Mouse (Mus musculus) stomach, embryonic 16.5 days (tissue): Measurements from ENCODE around the gene Dapk1. TPM values are rescaled to one million over a fixed set of nuclear protein-coding genes. Genes with fewer than 3 reads are reported as not detected.

ENCODE experiments used
- ATAC-seq: fragments of 200-750 bp; cut with Nextera tagmentation; 2 replicates; pipeline ENCODE4 v1.8.0; 2017; ENCODE audit warnings: moderate number of reproducible peaks, moderate TSS enrichment; ENCODE audit not compliant: insufficient read depth, low FRiP score
- H3K27ac ChIP-seq: fragments of 300-500 bp; sonication (generic); 2 replicates; pipeline ENCODE4 v1.5.1; 2014; ENCODE audit warnings: low read length
- H3K27me3 ChIP-seq: fragments of 300-500 bp; sonication (generic); 2 replicates; pipeline ENCODE4 v1.6.1; 2014; ENCODE audit warnings: low read length, control low read depth, mixed read lengths; ENCODE audit not compliant: control insufficient read depth, insufficient read depth
- H3K36me3 ChIP-seq: fragments of 300-500 bp; sonication (generic); 2 replicates; pipeline ENCODE4 v1.6.1; 2014; ENCODE audit warnings: low read length; ENCODE audit not compliant: control insufficient read depth, insufficient read depth
- H3K4me1 ChIP-seq: fragments of 300-500 bp; sonication (generic); 2 replicates; pipeline ENCODE4 v1.6.1; 2014; ENCODE audit warnings: low read length, control low read depth, mixed read lengths; ENCODE audit not compliant: control insufficient read depth, insufficient read depth
- H3K4me2 ChIP-seq: fragments of 300-500 bp; sonication (generic); 2 replicates; pipeline ENCODE4 v1.6.1; 2014; ENCODE audit warnings: low read depth, low read length, mixed read lengths
- H3K4me3 ChIP-seq: fragments of 300-500 bp; sonication (generic); replicated peaks from 2 replicates; pipeline ENCODE4 v1.5.1; 2014; ENCODE audit warnings: mild to moderate bottlenecking, low read length
- H3K9ac ChIP-seq: fragments of 300-500 bp; sonication (generic); 2 replicates; pipeline ENCODE4 v1.6.1; 2014; ENCODE audit warnings: low read length
- H3K9me3 ChIP-seq: fragments of 300-500 bp; sonication (generic); replicated peaks from 2 replicates; pipeline ENCODE4 v1.6.1; 2016; ENCODE audit warnings: low read length, control low read depth; ENCODE audit not compliant: control insufficient read depth
- WGBS: fragments of 180-500 bp; shearing (Covaris S2); extraction: QIAGEN DNeasy Blood & Tissue Kit; methylation state at CpG from one replicate; pipeline ENCODE4 v1.1.7; 2014; 5-methylcytosine and 5-hydroxymethylcytosine counted together
- polyA plus RNA-seq: library from polyadenylated mRNA; unstranded; fragments of >200 nt; fragmentation: Nextera tagmentation; extraction: Ambion mirVana; gene quantifications from 2 replicates; pipeline ENCODE4 v1.2.1, GENCODE M21; 2015

Gene Dapk1
- polyA plus RNA-seq, 1 experiment from 2014 or later: 11.5 TPM

DNA sequence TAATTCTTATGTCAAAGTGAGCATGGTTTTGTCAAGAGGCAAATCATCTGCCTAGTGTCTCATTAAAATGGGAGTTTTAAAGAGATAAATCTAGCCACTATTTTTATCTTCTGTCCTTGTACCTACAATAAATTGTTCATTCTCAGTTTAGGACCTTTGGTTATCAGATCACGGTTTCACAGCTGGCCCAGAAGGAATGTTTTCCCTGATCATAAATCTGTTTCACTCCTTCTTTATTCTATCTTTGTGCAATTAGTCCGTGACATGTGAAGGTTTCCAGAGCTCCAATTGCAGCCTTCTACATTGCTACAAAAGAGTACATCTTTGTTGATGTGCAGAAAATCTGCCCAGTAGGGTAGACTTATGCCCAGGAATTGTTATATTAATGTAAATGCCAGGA is 153.5 kb downstream of the Dapk1 start:
- Histone ChIP-seq H3K4me2 (no peak overlapping the region), H3K9me3 (no peaks in the 10 kb centered on the region), H3K4me3 (no peak overlapping the region), H3K27ac (no peak overlapping the region), H3K36me3 (peaks cover 6% of the 10 kb centered on the region), H3K4me1 (no peaks in the 10 kb centered on the region), H3K9ac (no peak overlapping the region), H3K27me3 (no peaks in the 10 kb centered on the region)
- ATAC-seq: no peak
- 37% methylated on average over 2 of the region's 2 CpGs for WGBS

DNA sequence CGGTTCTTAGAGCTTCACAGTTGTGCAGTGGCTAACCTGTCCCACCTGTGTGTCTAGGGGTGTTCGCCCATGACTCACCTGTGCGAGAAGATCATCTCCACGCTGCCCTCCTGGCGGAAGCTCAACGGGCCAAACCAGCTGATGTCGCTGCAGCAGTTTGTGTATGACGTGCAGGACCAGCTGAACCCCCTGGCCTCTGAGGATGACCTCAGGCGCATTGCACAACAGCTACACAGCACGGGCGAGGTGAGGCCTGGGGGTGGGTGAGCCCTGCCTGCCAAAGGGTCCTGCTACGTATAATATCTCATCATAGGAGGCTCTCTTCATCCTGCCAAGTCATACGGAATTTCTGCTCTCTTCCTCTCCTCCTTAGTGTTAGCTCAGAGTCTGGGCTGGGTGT is 155.5 kb downstream of the Dapk1 start:
- ATAC-seq: no peak

GRCm38 (mm10) chr13:60759136-60759535 is 157.4 kb downstream of the Dapk1 start:
- no peak overlapping the region for H3K4me3 ChIP-seq
- H3K9ac ChIP-seq: no peak overlapping the region
- H3K4me2 ChIP-seq: no peak overlapping the region
- ATAC-seq: no peak
- no peaks in the 10 kb centered on the region for H3K27me3 ChIP-seq
- H3K36me3 ChIP-seq: peaks cover 11% of the 10 kb centered on the region
- H3K9me3 ChIP-seq: no peaks in the 10 kb centered on the region
- H3K27ac ChIP-seq: no peak overlapping the region
- H3K4me1 ChIP-seq: no peaks in the 10 kb centered on the region
- WGBS: 34% methylated on average over 6 of the region's 6 CpGs

More for the DNA sequence above, 155.5 kb downstream of the Dapk1 start:
- no peaks in the 10 kb centered on the region for H3K4me1 ChIP-seq
- peaks cover 16% of the 10 kb centered on the region for H3K36me3 ChIP-seq
- no peak overlapping the region for H3K9ac ChIP-seq
- H3K4me2 ChIP-seq: no peak overlapping the region
- WGBS: 82% methylated on average over 13 of the region's 13 CpGs
- H3K9me3 ChIP-seq: no peaks in the 10 kb centered on the region
- H3K27ac ChIP-seq: no peak overlapping the region
- no peaks in the 10 kb centered on the region for H3K27me3 ChIP-seq
- no peak overlapping the region for H3K4me3 ChIP-seq

- ATAC-seq: 0 out of 2 replicates have a peak, but pooled peaks have one; percentile 21
- Histone ChIP-seq H3K9me3 (no peaks in the 10 kb centered on the region), H3K9ac (no peak overlapping the region), H3K4me2 (no peak overlapping the region), H3K27ac (no peak overlapping the region), H3K36me3 (peaks cover 11% of the 10 kb centered on the region), H3K27me3 (no peaks in the 10 kb centered on the region), H3K4me1 (no peaks in the 10 kb centered on the region), H3K4me3 (no peak overlapping the region)
- WGBS: 89% methylated on average over 12 of the region's 12 CpGs
Measured at GRCm38 (mm10) chr13:60760392-60760791, 158.6 kb downstream of the Dapk1 start.

- no peak overlapping the region for H3K4me2 ChIP-seq
- H3K9me3 ChIP-seq: no peaks in the 10 kb centered on the region
- no peaks in the 10 kb centered on the region for H3K4me1 ChIP-seq
- ATAC-seq: no peak
- WGBS: 94% methylated on average over 17 of the region's 17 CpGs
- H3K4me3 ChIP-seq: no peak overlapping the region
- H3K27me3 ChIP-seq: no peaks in the 10 kb centered on the region
- no peak overlapping the region for H3K9ac ChIP-seq
- H3K27ac ChIP-seq: no peak overlapping the region
- peaks cover 11% of the 10 kb centered on the region for H3K36me3 ChIP-seq
Measured at GRCm38 (mm10) chr13:60761161-60761560, 159.4 kb downstream of the Dapk1 start.

DNA sequence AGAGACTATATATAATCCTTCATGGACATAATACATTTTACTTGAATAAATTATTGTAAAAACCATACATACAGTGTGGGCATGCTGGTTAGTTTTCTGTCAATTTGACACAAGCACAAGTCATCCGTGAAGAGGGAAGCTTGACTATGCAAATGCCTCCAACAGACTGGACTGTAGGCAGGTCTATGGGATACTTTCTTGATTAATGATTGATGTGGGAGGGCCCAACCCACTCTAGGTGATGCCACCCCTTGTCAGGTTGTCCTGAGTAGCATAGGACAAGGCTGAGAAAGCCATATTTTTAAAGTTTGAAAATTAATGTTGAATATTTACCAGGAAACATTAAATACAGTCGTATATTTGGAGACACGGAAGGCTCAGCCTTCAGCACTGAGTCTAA is 178.8 kb downstream of the Dapk1 start:
- 82% methylated on average over 3 of the region's 3 CpGs for WGBS
- H3K27ac ChIP-seq: no peak overlapping the region
- no peaks in the 10 kb centered on the region for H3K9me3 ChIP-seq
- no peaks in the 10 kb centered on the region for H3K36me3 ChIP-seq
- no peak for ATAC-seq
- no peak overlapping the region for H3K9ac ChIP-seq
- no peak overlapping the region for H3K4me2 ChIP-seq
- H3K4me3 ChIP-seq: no peak overlapping the region
- H3K4me1 ChIP-seq: no peaks in the 10 kb centered on the region
- no peaks in the 10 kb centered on the region for H3K27me3 ChIP-seq

DNA sequence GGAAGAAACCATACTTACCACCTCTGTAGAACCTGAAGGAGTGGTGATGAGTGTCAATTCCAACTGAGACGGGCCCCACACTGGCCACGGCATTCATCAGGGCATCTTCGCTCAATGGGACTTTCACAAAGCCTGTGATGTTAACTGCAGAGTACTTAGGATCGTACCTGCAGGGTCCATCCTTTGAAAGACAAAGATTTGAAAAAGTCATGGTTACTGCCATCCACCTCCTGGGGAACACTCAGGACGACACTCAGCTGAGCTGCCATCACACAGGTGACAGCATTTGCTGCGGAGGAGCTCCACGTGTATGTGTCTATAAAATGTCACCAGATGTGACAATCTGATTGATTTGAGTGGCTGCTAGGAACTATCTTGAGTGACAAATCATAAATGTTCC is 181.6 kb downstream of the Dapk1 start:
- no peak overlapping the region for H3K4me3 ChIP-seq
- WGBS: 85% methylated on average over 7 of the region's 7 CpGs
- ATAC-seq: no peak
- no peak overlapping the region for H3K27ac ChIP-seq
- H3K9me3 ChIP-seq: no peaks in the 10 kb centered on the region
- no peaks in the 10 kb centered on the region for H3K27me3 ChIP-seq
- H3K4me1 ChIP-seq: no peaks in the 10 kb centered on the region
- H3K36me3 ChIP-seq: no peaks in the 10 kb centered on the region
- H3K4me2 ChIP-seq: no peak overlapping the region
- H3K9ac ChIP-seq: no peak overlapping the region

GRCm38 (mm10) chr13:60786264-60786663 is 184.5 kb downstream of the Dapk1 start, which contains the start of gene BC051665:
Gene BC051665 (minus strand): TSS chr13:60786364.
- H3K4me2 ChIP-seq: no peak within 1 kb of the TSS
- no peak within 1 kb of the TSS for H3K4me3 ChIP-seq
- no peaks in the 10 kb centered on the region for H3K4me1 ChIP-seq
- ATAC-seq: no peak
- H3K27me3 ChIP-seq: no peaks in the 10 kb centered on the region
- no peaks in the 10 kb centered on the region for H3K9me3 ChIP-seq
- no peak within 1 kb of the TSS for H3K9ac ChIP-seq
- H3K27ac ChIP-seq: no peak within 1 kb of the TSS
- no peaks in the 10 kb centered on the region for H3K36me3 ChIP-seq

DNA sequence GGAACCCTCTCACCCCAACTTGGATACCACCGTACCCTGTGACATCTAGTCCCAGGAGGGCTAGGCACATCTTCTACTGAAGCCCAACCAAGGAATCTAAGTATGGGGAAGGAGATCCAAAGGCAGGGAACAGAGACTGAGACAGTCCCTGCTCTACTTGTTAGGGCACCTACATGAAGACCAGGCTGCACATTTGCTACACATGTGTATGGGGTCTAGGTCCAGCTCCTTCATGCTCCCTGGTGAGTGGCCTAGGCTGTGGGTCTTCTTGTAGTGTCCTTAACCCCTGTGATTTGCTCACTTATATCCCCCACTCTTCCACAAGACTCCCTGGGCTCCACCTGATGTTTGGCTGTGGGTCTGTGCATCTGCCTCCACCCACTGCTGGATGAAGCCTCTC is 187.7 kb downstream of the Dapk1 start:
- Histone ChIP-seq H3K4me3 (no peak overlapping the region), H3K9ac (no peak overlapping the region), H3K27ac (no peak overlapping the region), H3K4me2 (no peak overlapping the region), H3K4me1 (no peaks in the 10 kb centered on the region), H3K36me3 (no peaks in the 10 kb centered on the region), H3K27me3 (no peaks in the 10 kb centered on the region), H3K9me3 (no peaks in the 10 kb centered on the region)
- WGBS: 67% methylated on average over 1 of the region's 1 CpGs
- no peak for ATAC-seq

- Histone ChIP-seq H3K27me3 (no peaks in the 10 kb centered on the region), H3K4me2 (no peak within 1 kb of the TSS), H3K9ac (no peak within 1 kb of the TSS), H3K27ac (no peak within 1 kb of the TSS), H3K9me3 (no peaks in the 10 kb centered on the region), H3K4me3 (no peak within 1 kb of the TSS), H3K4me1 (no peaks in the 10 kb centered on the region), H3K36me3 (no peaks in the 10 kb centered on the region)
- WGBS: 52% methylated on average over 1 of the region's 1 CpGs
- ATAC-seq: no peak
Measured at GRCm38 (mm10) chr13:60802749-60803148, 201.0 kb downstream of the Dapk1 start, which contains the start of gene Ctsll3. Gene Ctsll3 (minus strand): TSS chr13:60802849.
